ENCODE assay signal across 8 mouse cellular contexts in genomic region chr11:74648676-74649075, GRCm38 (mm10). TPM values are rescaled to one million over a fixed set of nuclear protein-coding genes. Genes with fewer than 3 reads are reported as not detected.
A peak's percentile ranks its signal among the peaks of the same experiment; 100 is the strongest.
DNase-seq lines count a peak whose midpoint lies in the region; ATAC-seq and TF ChIP-seq lines count a peak whose summit lies in the region.

No protein-coding gene starts in this region.

- peaks cover 37% of the 10 kb centered on the region for H3K79me2 ChIP-seq in liver, adult 2 months (ENCODE audit: control insufficient read depth, insufficient read depth, low read length)

- H3K36me3 ChIP-seq in liver, adult 2 months (ENCODE audit: control insufficient read depth, insufficient read depth, low read length): peaks cover 1% of the 10 kb centered on the region
- no peaks in the 10 kb centered on the region for H3K36me3 ChIP-seq in embryonic facial prominence, embryonic 12.5 days
- no peaks in the 10 kb centered on the region for H3K36me3 ChIP-seq in intestine, embryonic 16.5 days (ENCODE audit: control insufficient read depth, insufficient read depth, low read length)
- H3K36me3 ChIP-seq in neural tube, embryonic 13.5 days: no peaks in the 10 kb centered on the region

- H3K4me1 ChIP-seq in liver, adult 2 months (ENCODE audit: control insufficient read depth, insufficient read depth, low read length): peaks cover 33% of the 10 kb centered on the region
- H3K4me1 ChIP-seq in embryonic facial prominence, embryonic 12.5 days: peaks cover 23% of the 10 kb centered on the region
- peaks cover 35% of the 10 kb centered on the region for H3K4me1 ChIP-seq in intestine, embryonic 16.5 days (ENCODE audit: control insufficient read depth, insufficient read depth, low read length)
- peaks cover 47% of the 10 kb centered on the region for H3K4me1 ChIP-seq in neural tube, embryonic 13.5 days (replicated peaks)

- no peak for ATAC-seq in embryonic facial prominence, embryonic 12.5 days (ENCODE audit: insufficient number of reproducible peaks, insufficient read depth, low FRiP score, low TSS enrichment)
- peak; percentile 44 for ATAC-seq in intestine, embryonic 16.5 days
- ATAC-seq in neural tube, embryonic 13.5 days (ENCODE audit: low read depth): peak; percentile 17; the same call in 1 of the 2 replicates
- no peak for ATAC-seq in activated CD4-positive, CD25-positive, alpha-beta regulatory T cell, adult 4 months

- no peaks in the 10 kb centered on the region for H3K9me3 ChIP-seq in embryonic facial prominence, embryonic 12.5 days
- no peaks in the 10 kb centered on the region for H3K9me3 ChIP-seq in intestine, embryonic 16.5 days (ENCODE audit: control insufficient read depth, low read length)
- H3K9me3 ChIP-seq in neural tube, embryonic 13.5 days: no peaks in the 10 kb centered on the region

- no peak for DNase-seq in liver, adult 2 months (ENCODE audit: extremely low read depth, low read depth, low spot score)
- no peak for DNase-seq in liver
- DNase-seq in urinary bladder, postnatal 4 days (ENCODE audit: low spot score in 2 of 2): no peak
- DNase-seq in natural killer cell, adult 2 months (ENCODE audit: low spot score in 2 of 2): no peak

- peak overlapping the region; percentile 86 for H3K27ac ChIP-seq in liver, adult 2 months (replicated peaks; ENCODE audit: insufficient read depth, low read depth, low read length)
- peak overlapping the region; percentile 63 for H3K27ac ChIP-seq in embryonic facial prominence, embryonic 12.5 days
- H3K27ac ChIP-seq in intestine, embryonic 16.5 days (ENCODE audit: low read length): peak overlapping the region; percentile 93
- H3K27ac ChIP-seq in neural tube, embryonic 13.5 days (replicated peaks): peak overlapping the region; percentile 77

- no peaks in the 10 kb centered on the region for H3K27me3 ChIP-seq in liver, adult 2 months (ENCODE audit: control insufficient read depth, insufficient read depth, low read length)
- H3K27me3 ChIP-seq in embryonic facial prominence, embryonic 12.5 days: no peaks in the 10 kb centered on the region
- H3K27me3 ChIP-seq in intestine, embryonic 16.5 days (replicated peaks; ENCODE audit: control insufficient read depth, insufficient read depth, low read length): no peaks in the 10 kb centered on the region
- H3K27me3 ChIP-seq in neural tube, embryonic 13.5 days: no peaks in the 10 kb centered on the region

- 12% methylated on average over 1 of the region's 1 CpGs for WGBS in liver, adult 2 months
- whole genome bisulfite sequencing in embryonic facial prominence, embryonic 12.5 days: 14% methylated on average over 1 of the region's 1 CpGs
- 3% methylated on average over 1 of the region's 1 CpGs for WGBS in intestine, embryonic 16.5 days
- 3% methylated on average over 1 of the region's 1 CpGs for WGBS in neural tube, embryonic 13.5 days

- no peak for TF ChIP-seq POLR2A in liver, adult 2 months (IDR thresholded peaks at IDR 0.05; ENCODE audit: extremely low read depth, insufficient read depth, low read length)

- peak overlapping the region; percentile 94 for H3K4me2 ChIP-seq in embryonic facial prominence, embryonic 12.5 days (replicated peaks)
- peak overlapping the region; percentile 65 for H3K4me2 ChIP-seq in intestine, embryonic 16.5 days (ENCODE audit: low read depth, low read length)
- H3K4me2 ChIP-seq in neural tube, embryonic 13.5 days: peak overlapping the region; percentile 96

- H3K4me3 ChIP-seq in liver, adult 2 months (ENCODE audit: insufficient read depth, low read depth, low read length): peak overlapping the region; percentile 48
- peak overlapping the region; percentile 98 for H3K4me3 ChIP-seq in embryonic facial prominence, embryonic 12.5 days
- H3K4me3 ChIP-seq in intestine, embryonic 16.5 days (ENCODE audit: low read length): peak overlapping the region; percentile 96
- peak overlapping the region; percentile 92 for H3K4me3 ChIP-seq in neural tube, embryonic 13.5 days

- no peak for TF ChIP-seq CTCF in liver, adult 2 months (IDR thresholded peaks at IDR 0.05; ENCODE audit: low read depth, low read length)

- H3K9ac ChIP-seq in liver, adult 2 months (ENCODE audit: low read depth, low read length): peak overlapping the region; percentile 65
- peak overlapping the region; percentile 84 for H3K9ac ChIP-seq in embryonic facial prominence, embryonic 12.5 days
- H3K9ac ChIP-seq in intestine, embryonic 16.5 days (ENCODE audit: low read depth, low read length): peak overlapping the region; percentile 91
- H3K9ac ChIP-seq in neural tube, embryonic 13.5 days: peak overlapping the region; percentile 89

RNA-seq across cellular contexts. Expression of gene Cluh, which starts 0.6 kb away (rescaled TPM):
- 74.3 and 124 TPM in 2 replicates for total RNA-seq in liver, adult 2 months (2014; rRNA removed)
- 128 and 139 TPM in 2 replicates for polyA plus RNA-seq in liver, adult 2 months (2012; rRNA removed)
- polyA plus RNA-seq in embryonic facial prominence, embryonic 12.5 days (2016; fragmentation: Nextera tagmentation; extraction: Ambion mirVana): 23.8 and 24.4 TPM in 2 replicates
- 57.0 and 66.0 TPM in 2 replicates for polyA plus RNA-seq in intestine, embryonic 16.5 days (2015; fragmentation: Nextera tagmentation; extraction: Ambion mirVana)
- 16.3 and 16.9 TPM in 2 replicates for polyA plus RNA-seq in neural tube, embryonic 13.5 days (2015; fragmentation: Nextera tagmentation; extraction: Ambion mirVana)
- polyA plus RNA-seq in activated CD4-positive, CD25-positive, alpha-beta regulatory T cell, adult 4 months (2017; shearing (Covaris generic)): 1 to 10 TPM; 6.8 to 8.1 TPM

RNA-seq across cellular contexts. Expression of gene Ccdc92b, which starts 29.3 kb away (rescaled TPM):
- 0.09 TPM in 1 of 2 replicates, not detected in the other for total RNA-seq in liver, adult 2 months (2014; rRNA removed)
- 0.02 and 0.06 TPM in 2 replicates for polyA plus RNA-seq in liver, adult 2 months (2012; rRNA removed)
- 1.4 and 2.0 TPM in 2 replicates for polyA plus RNA-seq in embryonic facial prominence, embryonic 12.5 days (2016; fragmentation: Nextera tagmentation; extraction: Ambion mirVana)
- polyA plus RNA-seq in intestine, embryonic 16.5 days (2015; fragmentation: Nextera tagmentation; extraction: Ambion mirVana): 0.29 and 0.53 TPM in 2 replicates
- polyA plus RNA-seq in neural tube, embryonic 13.5 days (2015; fragmentation: Nextera tagmentation; extraction: Ambion mirVana): 1.9 and 2.1 TPM in 2 replicates
- polyA plus RNA-seq in activated CD4-positive, CD25-positive, alpha-beta regulatory T cell, adult 4 months (2017; shearing (Covaris generic)): not detected

RNA-seq across cellular contexts. Expression of gene Rap1gap2, which starts 38.0 kb away (rescaled TPM):
- total RNA-seq in liver, adult 2 months (2014; rRNA removed): 0.46 and 0.67 TPM in 2 replicates
- polyA plus RNA-seq in liver, adult 2 months (2012; rRNA removed): 0.37 and 0.48 TPM in 2 replicates
- polyA plus RNA-seq in embryonic facial prominence, embryonic 12.5 days (2016; fragmentation: Nextera tagmentation; extraction: Ambion mirVana): 3.6 and 3.7 TPM in 2 replicates
- 8.4 and 10.5 TPM in 2 replicates for polyA plus RNA-seq in intestine, embryonic 16.5 days (2015; fragmentation: Nextera tagmentation; extraction: Ambion mirVana)
- 10.9 and 11.5 TPM in 2 replicates for polyA plus RNA-seq in neural tube, embryonic 13.5 days (2015; fragmentation: Nextera tagmentation; extraction: Ambion mirVana)
- polyA plus RNA-seq in activated CD4-positive, CD25-positive, alpha-beta regulatory T cell, adult 4 months (2017; shearing (Covaris generic)): 1 to 10 TPM; 3.3 to 4.1 TPM

Comparison
In these comparisons a context has a peak if more than half of its experiments do, and no peak if none do; other contexts are left out.
1. H3K4me3 ChIP-seq: peak in every context shown above with its lines; median percentile 98 in embryonic facial prominence, embryonic 12.5 days; 96 in intestine, embryonic 16.5 days; 92 in neural tube, embryonic 13.5 days; 48 in liver, adult 2 months.
2. ATAC-seq: peak in intestine, embryonic 16.5 days (single experiment) and neural tube, embryonic 13.5 days (single experiment); none in embryonic facial prominence, embryonic 12.5 days (single experiment) and activated CD4-positive, CD25-positive, alpha-beta regulatory T cell, adult 4 months (single experiment).
3. Peak in every context shown above with its lines, with median percentiles within 50 percentile points of each other: H3K27ac ChIP-seq, H3K9ac ChIP-seq and H3K4me2 ChIP-seq.